Mouse (Mus musculus) bone marrow, adult 2 months (tissue): ENCODE results near the gene Mgst3.

ENCODE experiments used
- CTCF ChIP-seq: fragments of 200-500 bp; IDR thresholded peaks from 2 replicates; pipeline ENCODE4 v1.5.1; 2011; ENCODE audit warnings: low read length, control low read depth; ENCODE audit not compliant: control insufficient read depth, insufficient read depth
- POLR2A ChIP-seq: fragments of 200-500 bp; IDR thresholded peaks from 2 replicates; pipeline ENCODE4 v1.6.1; 2011; ENCODE audit warnings: low read depth, mild to moderate bottlenecking, control low read depth, low read length, borderline replicate concordance; ENCODE audit not compliant: control insufficient read depth

- TF ChIP-seq CTCF = no peak
- no peak for TF ChIP-seq POLR2A
Measured at GRCm38 (mm10) chr1:167392031-167392640, 1.5 kb downstream of the Mgst3 start.
